In genomic region chr13:63039326-63039725, GRCm38 (mm10) we compare ENCODE assay signal across 11 mouse cellular contexts.
DNase-seq lines count a peak whose midpoint lies in the region; ATAC-seq and TF ChIP-seq lines count a peak whose summit lies in the region.
"Had no signal": no experiment of that assay in that cellular context is flagged by ENCODE, and none has a peak within 500 bp of the region (broad histone marks: within the 10 kb centered on the region; RNA-seq: fewer than 3 reads in every experiment).

No protein-coding gene starts in this region.

- H3K4me3 ChIP-seq in intestine, embryonic 15.5 days (replicated peaks) = no peak overlapping the region
- no peak overlapping the region for H3K4me3 ChIP-seq in kidney, postnatal 0 days (replicated peaks; ENCODE audit: low read depth, low read length)
- H3K4me3 ChIP-seq: limb, embryonic 13.5 days; neural tube, embryonic 12.5 days had no signal

- H3K4me2 ChIP-seq in intestine, embryonic 15.5 days (replicated peaks) = no peak overlapping the region
- H3K4me2 ChIP-seq in kidney, postnatal 0 days (ENCODE audit: low read length) = no peak overlapping the region
- H3K4me2 ChIP-seq: limb, embryonic 13.5 days; neural tube, embryonic 12.5 days had no signal

- whole genome bisulfite sequencing in intestine, embryonic 15.5 days = 29% methylated on average over 6 of the region's 6 CpGs
- WGBS in kidney, postnatal 0 days = 10% methylated on average over 6 of the region's 6 CpGs

- no peak overlapping the region for H3K9ac ChIP-seq in intestine, embryonic 15.5 days
- H3K9ac ChIP-seq in kidney, postnatal 0 days (ENCODE audit: low read depth, low read length) = no peak overlapping the region
- H3K9ac ChIP-seq: limb, embryonic 13.5 days; neural tube, embryonic 12.5 days had no signal

- DNase-seq in kidney, adult 9 months = peak; percentile 23
- DNase-seq in kidney, adult 8-10 months = no peak
- peak; percentile 73 for DNase-seq in kidney, postnatal 0 days (ENCODE audit: low spot score)
- DNase-seq in lung, postnatal 4 days = peak; percentile 64 to 78
- no peak for DNase-seq in thymus, postnatal 10 days (ENCODE audit: low spot score in 2 of 2)
- no peak for DNase-seq in spleen, postnatal 36 days (ENCODE audit: low spot score in 2 of 2)
- DNase-seq: adrenal gland, adult 8-10 months had no signal

- no peaks in the 10 kb centered on the region for H3K36me3 ChIP-seq in intestine, embryonic 15.5 days
- no peaks in the 10 kb centered on the region for H3K36me3 ChIP-seq in kidney, postnatal 0 days (ENCODE audit: insufficient read depth, low read length)
- H3K36me3 ChIP-seq: limb, embryonic 13.5 days; neural tube, embryonic 12.5 days had no signal

- 0 out of 2 replicates have a peak overlapping the region, but pooled peaks have one; percentile 15 for H3K27ac ChIP-seq in intestine, embryonic 15.5 days
- peak overlapping the region; percentile 69 for H3K27ac ChIP-seq in kidney, postnatal 0 days
- H3K27ac ChIP-seq: limb, embryonic 13.5 days; neural tube, embryonic 12.5 days had no signal

- no peaks in the 10 kb centered on the region for H3K9me3 ChIP-seq in intestine, embryonic 15.5 days
- H3K9me3 ChIP-seq in kidney, postnatal 0 days (replicated peaks; ENCODE audit: low read length) = no peaks in the 10 kb centered on the region
- H3K9me3 ChIP-seq: limb, embryonic 13.5 days; neural tube, embryonic 12.5 days had no signal

- no peaks in the 10 kb centered on the region for H3K27me3 ChIP-seq in intestine, embryonic 15.5 days (replicated peaks)
- no peaks in the 10 kb centered on the region for H3K27me3 ChIP-seq in kidney, postnatal 0 days (ENCODE audit: insufficient read depth, low read length)
- H3K27me3 ChIP-seq: limb, embryonic 13.5 days; neural tube, embryonic 12.5 days had no signal

- no peak for TF ChIP-seq CTCF in kidney, postnatal 0 days (IDR thresholded peaks at IDR 0.05; ENCODE audit: low read depth)

- no peak for ATAC-seq in intestine, embryonic 15.5 days
- ATAC-seq in kidney, postnatal 0 days (replicated peaks; ENCODE audit: low FRiP score, low read depth) = no peak
- ATAC-seq: hindbrain, embryonic 16.5 days had no signal

- peaks cover 7% of the 10 kb centered on the region for H3K4me1 ChIP-seq in intestine, embryonic 15.5 days (replicated peaks)
- peaks cover 5% of the 10 kb centered on the region; the same call in 1 of the 2 replicates for H3K4me1 ChIP-seq in kidney, postnatal 0 days (replicated peaks; ENCODE audit: insufficient read depth, low read length)

Comparison
In these comparisons a context has a peak if more than half of its experiments do, and no peak if none do; other contexts are left out.
1. DNase-seq: peak in kidney, adult 9 months (single experiment), kidney, postnatal 0 days (single experiment) and lung, postnatal 4 days (2 of 2); none in kidney, adult 8-10 months (0 of 2), thymus, postnatal 10 days (0 of 2) and spleen, postnatal 36 days (0 of 2).